Comparison of ENCODE assay signal across 9 mouse cellular contexts in the genomic region with DNA sequence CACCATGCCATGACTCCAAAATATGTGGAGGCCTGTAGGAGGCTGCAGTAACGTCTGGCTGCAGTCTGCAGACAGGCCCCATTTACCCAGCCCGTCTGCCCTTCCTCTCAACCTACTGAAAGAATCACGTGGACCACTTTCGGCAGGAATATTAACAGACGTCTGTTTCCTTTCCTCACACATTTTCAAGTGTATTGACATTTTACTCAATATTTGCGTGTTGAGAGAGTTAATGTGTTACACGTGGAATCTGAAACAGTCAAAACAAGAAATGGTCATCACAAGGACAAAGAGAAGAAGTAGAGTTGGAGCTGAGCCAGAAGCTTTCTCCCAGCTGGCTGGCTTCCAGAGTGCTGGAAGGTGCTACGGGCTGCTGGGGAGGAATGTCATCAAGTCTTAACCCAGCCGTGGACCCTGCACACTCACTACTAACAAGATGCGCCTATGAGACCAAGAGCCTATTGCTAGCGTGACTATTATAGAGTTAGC. TPM values are rescaled to one million over a fixed set of nuclear protein-coding genes. Genes with fewer than 3 reads are reported as not detected.
DNase-seq lines count a peak whose midpoint lies in the region; ATAC-seq lines count a peak whose summit lies in the region.
"Had no signal": no experiment of that assay in that cellular context is flagged by ENCODE, and none has a peak within 500 bp of the region (broad histone marks: within the 10 kb centered on the region; RNA-seq: fewer than 3 reads in every experiment).

No protein-coding gene starts in this region.

- 0 out of 2 replicates have a peak, but pooled peaks have one; percentile 43 for ATAC-seq in embryonic facial prominence, embryonic 12.5 days (ENCODE audit: insufficient number of reproducible peaks, insufficient read depth, low FRiP score, low TSS enrichment)
- ATAC-seq in limb, embryonic 11.5 days (ENCODE audit: insufficient number of reproducible peaks, low FRiP score, low TSS enrichment, low read depth): peak; percentile 26; the same call in 1 of the 2 replicates

- no peaks in the 10 kb centered on the region for H3K9me3 ChIP-seq in embryonic facial prominence, embryonic 12.5 days
- no peaks in the 10 kb centered on the region for H3K9me3 ChIP-seq in embryonic facial prominence, embryonic 10.5 days
- no peaks in the 10 kb centered on the region for H3K9me3 ChIP-seq in limb, embryonic 11.5 days (ENCODE audit: control insufficient read depth, low read length)
- H3K9me3 ChIP-seq: liver, embryonic 15.5 days had no signal

- WGBS in embryonic facial prominence, embryonic 12.5 days: 43% methylated on average over 11 of the region's 11 CpGs
- 82% methylated on average over 11 of the region's 11 CpGs for WGBS in embryonic facial prominence, embryonic 10.5 days
- WGBS in limb, embryonic 11.5 days: 65% methylated on average over 11 of the region's 11 CpGs

- no peaks in the 10 kb centered on the region for H3K36me3 ChIP-seq in embryonic facial prominence, embryonic 12.5 days
- no peaks in the 10 kb centered on the region for H3K36me3 ChIP-seq in embryonic facial prominence, embryonic 10.5 days (replicated peaks)
- no peaks in the 10 kb centered on the region for H3K36me3 ChIP-seq in limb, embryonic 11.5 days (ENCODE audit: control insufficient read depth, insufficient read depth, low read length)
- H3K36me3 ChIP-seq: liver, embryonic 15.5 days had no signal

- no peak overlapping the region for H3K4me2 ChIP-seq in embryonic facial prominence, embryonic 12.5 days (replicated peaks)
- H3K4me2 ChIP-seq in limb, embryonic 11.5 days (ENCODE audit: low read depth, severe bottlenecking): no peak overlapping the region

- peaks cover 22% of the 10 kb centered on the region; the same call in 1 of the 2 replicates for H3K4me1 ChIP-seq in embryonic facial prominence, embryonic 12.5 days
- peaks cover 9% of the 10 kb centered on the region for H3K4me1 ChIP-seq in embryonic facial prominence, embryonic 10.5 days
- peaks cover 10% of the 10 kb centered on the region; the same call in 1 of the 2 replicates for H3K4me1 ChIP-seq in limb, embryonic 11.5 days (ENCODE audit: control insufficient read depth, insufficient read depth, low read length)

- DNase-seq in embryonic facial prominence, embryonic 10.5 days (ENCODE audit: low spot score): no peak
- DNase-seq in urinary bladder, postnatal 14 days (ENCODE audit: low spot score): peak; percentile 41
- no peak for DNase-seq in urinary bladder, postnatal 25 days (ENCODE audit: low spot score)
- no peak for DNase-seq in limb, embryonic 11.5 days (ENCODE audit: low spot score)
- no peak for DNase-seq in spleen, adult 18-20 months
- DNase-seq in gastrocnemius, postnatal 25 days: no peak
- no peak for DNase-seq in ovary, postnatal 10 days (ENCODE audit: low spot score)

- H3K9ac ChIP-seq in embryonic facial prominence, embryonic 12.5 days: no peak overlapping the region
- H3K9ac ChIP-seq in limb, embryonic 11.5 days (ENCODE audit: low read length): no peak overlapping the region
- H3K9ac ChIP-seq: liver, embryonic 15.5 days had no signal

- no peaks in the 10 kb centered on the region for H3K27me3 ChIP-seq in embryonic facial prominence, embryonic 12.5 days
- no peaks in the 10 kb centered on the region for H3K27me3 ChIP-seq in embryonic facial prominence, embryonic 10.5 days (replicated peaks; ENCODE audit: low read depth, poor library complexity, severe bottlenecking)
- no peaks in the 10 kb centered on the region for H3K27me3 ChIP-seq in limb, embryonic 11.5 days (ENCODE audit: control insufficient read depth, insufficient read depth, low read length)
- H3K27me3 ChIP-seq: liver, embryonic 15.5 days had no signal

- H3K4me3 ChIP-seq in embryonic facial prominence, embryonic 12.5 days: no peak overlapping the region
- H3K4me3 ChIP-seq in embryonic facial prominence, embryonic 10.5 days: no peak overlapping the region
- H3K4me3 ChIP-seq in limb, embryonic 11.5 days (ENCODE audit: low read depth, low read length): no peak overlapping the region
- H3K4me3 ChIP-seq: liver, embryonic 15.5 days had no signal

- 0 out of 2 replicates have a peak overlapping the region, but pooled peaks have one; percentile 57 for H3K27ac ChIP-seq in embryonic facial prominence, embryonic 12.5 days
- no peak overlapping the region for H3K27ac ChIP-seq in embryonic facial prominence, embryonic 10.5 days (replicated peaks)
- H3K27ac ChIP-seq in limb, embryonic 11.5 days (replicated peaks; ENCODE audit: low read depth, low read length): no peak overlapping the region
- H3K27ac ChIP-seq: liver, embryonic 15.5 days had no signal

RNA-seq across cellular contexts. Expression of gene Wdr19, which starts 22.4 kb away (rescaled TPM):
- 12.2 and 13.2 TPM in 2 replicates for polyA plus RNA-seq in embryonic facial prominence, embryonic 12.5 days (2016; fragmentation: Nextera tagmentation; extraction: Ambion mirVana)
- polyA plus RNA-seq in embryonic facial prominence, embryonic 10.5 days (2016; fragmentation: Nextera tagmentation; extraction: Ambion mirVana): 11.1 and 12.1 TPM in 2 replicates
- polyA plus RNA-seq in limb, embryonic 11.5 days (2014; fragmentation: Nextera tagmentation; extraction: Ambion mirVana): 12.5 and 15.8 TPM in 2 replicates
- 1 to 10 TPM; 1.9 to 2.0 TPM for total RNA-seq in gastrocnemius, postnatal 25 days (2021)
